8 mouse cellular contexts compared by ENCODE assay signal in the genomic region with DNA sequence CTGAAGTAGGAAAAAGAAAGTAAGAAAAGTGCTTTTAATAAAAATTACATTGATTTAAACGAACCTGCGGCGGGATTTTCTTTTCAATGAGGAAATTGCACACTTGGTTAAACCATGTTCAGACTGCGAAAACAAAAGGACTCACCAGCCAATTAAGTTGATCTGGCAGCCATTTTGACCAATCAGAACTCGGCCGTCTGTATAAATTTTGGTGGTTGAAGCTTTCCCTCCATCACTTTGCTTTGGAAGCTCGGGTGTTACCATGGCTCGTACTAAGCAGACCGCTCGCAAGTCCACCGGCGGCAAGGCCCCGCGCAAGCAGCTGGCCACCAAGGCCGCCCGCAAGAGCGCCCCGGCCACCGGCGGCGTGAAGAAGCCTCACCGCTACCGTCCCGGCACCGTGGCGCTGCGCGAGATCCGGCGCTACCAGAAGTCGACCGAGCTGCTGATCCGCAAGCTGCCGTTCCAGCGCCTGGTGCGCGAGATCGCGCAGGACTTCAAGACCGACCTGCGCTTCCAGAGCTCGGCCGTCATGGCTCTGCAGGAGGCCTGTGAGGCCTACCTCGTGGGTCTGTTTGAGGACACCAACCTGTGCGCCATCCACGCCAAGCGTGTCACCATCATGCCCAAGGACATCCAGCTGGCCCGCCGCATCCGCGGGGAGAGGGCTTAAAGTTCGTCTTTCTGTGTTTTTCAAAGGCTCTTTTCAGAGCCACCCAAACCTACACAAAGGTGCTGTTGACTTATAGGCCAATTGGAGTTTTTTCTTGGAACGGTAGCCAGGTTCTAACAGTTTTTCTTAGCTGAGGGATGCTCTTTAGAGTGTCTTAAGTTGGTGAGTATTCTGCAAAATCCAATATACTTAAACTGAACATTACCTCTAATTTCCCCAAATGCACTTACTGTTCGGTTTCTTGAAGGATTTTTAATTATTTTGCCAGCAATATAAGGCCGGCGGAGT. TPM values are rescaled to one million over a fixed set of nuclear protein-coding genes. Genes with fewer than 3 reads are reported as not detected.
DNase-seq lines count a peak whose midpoint lies in the region; ATAC-seq and TF ChIP-seq lines count a peak whose summit lies in the region.
"Not testable (repeated sequence)": the region's sequence is repeated elsewhere in the genome, so short reads cannot be mapped to it uniquely, and the experiment has no call there.

A gene (plus strand): TSS at position 263 of the 961 bp plus-strand sequence.

- H3K27ac ChIP-seq in bone marrow, adult 2 months (ENCODE audit: control insufficient read depth, insufficient read depth, low read depth, low read length, poor library complexity) = peak within 1 kb of the TSS; percentile 97
- peak within 1 kb of the TSS; percentile 93 for H3K27ac ChIP-seq in embryonic facial prominence, embryonic 14.5 days (replicated peaks; ENCODE audit: low read depth, low read length)
- peak within 1 kb of the TSS; percentile 95 for H3K27ac ChIP-seq in limb, embryonic 13.5 days
- peak within 1 kb of the TSS; percentile 91 for H3K27ac ChIP-seq in midbrain, embryonic 15.5 days
- H3K27ac ChIP-seq in spleen, adult 2 months (ENCODE audit: insufficient read depth, low read length) = peak within 1 kb of the TSS; percentile 79

- peak within 1 kb of the TSS; percentile 75 for H3K4me2 ChIP-seq in embryonic facial prominence, embryonic 14.5 days (ENCODE audit: low read depth, low read length)
- peak within 1 kb of the TSS; percentile 85 for H3K4me2 ChIP-seq in limb, embryonic 13.5 days (replicated peaks)
- peak within 1 kb of the TSS; percentile 78 for H3K4me2 ChIP-seq in midbrain, embryonic 15.5 days

- H3K9ac ChIP-seq in embryonic facial prominence, embryonic 14.5 days (ENCODE audit: low read depth, low read length) = peak within 1 kb of the TSS; percentile 73
- peak within 1 kb of the TSS; percentile 83 for H3K9ac ChIP-seq in limb, embryonic 13.5 days
- H3K9ac ChIP-seq in midbrain, embryonic 15.5 days = peak within 1 kb of the TSS; percentile 52

- WGBS in bone marrow, adult 2 months = 4% methylated on average over 34 of the region's 56 CpGs
- under 1% methylated on average over 20 of the region's 56 CpGs for WGBS in embryonic facial prominence, embryonic 14.5 days
- WGBS in limb, embryonic 13.5 days = under 1% methylated on average over 30 of the region's 56 CpGs
- under 1% methylated on average over 31 of the region's 56 CpGs for WGBS in midbrain, embryonic 15.5 days
- WGBS in spleen, adult 2 months = 3% methylated on average over 32 of the region's 56 CpGs

- peak; percentile 93; the same call in 1 of the 2 replicates for TF ChIP-seq POLR2A in bone marrow, adult 2 months (IDR thresholded peaks at IDR 0.05; ENCODE audit: borderline replicate concordance, control insufficient read depth, low read depth, low read length)
- peak; percentile 55 for TF ChIP-seq POLR2A in spleen, adult 2 months (IDR thresholded peaks at IDR 0.05; ENCODE audit: low read depth, low read length)

- TF ChIP-seq CTCF in bone marrow, adult 2 months (IDR thresholded peaks at IDR 0.05; ENCODE audit: control insufficient read depth, insufficient read depth, low read length); spleen, adult 2 months (IDR thresholded peaks at IDR 0.05; ENCODE audit: extremely low read depth, insufficient read depth, insufficient read length, insufficient replicate concordance): not testable (repeated sequence)

- H3K27me3 ChIP-seq in embryonic facial prominence, embryonic 14.5 days (replicated peaks; ENCODE audit: control insufficient read depth, insufficient read depth, low read length); limb, embryonic 13.5 days; midbrain, embryonic 15.5 days (replicated peaks); spleen, adult 2 months (ENCODE audit: control insufficient read depth, insufficient read depth, low read length): not testable (repeated sequence)

- ATAC-seq in embryonic facial prominence, embryonic 14.5 days (ENCODE audit: low read depth) = peak; percentile 42
- peak; percentile 42 for ATAC-seq in limb, embryonic 13.5 days (ENCODE audit: low FRiP score, low read depth)
- peak; percentile 45 for ATAC-seq in midbrain, embryonic 15.5 days (replicated peaks)

- DNase-seq in 416B (ENCODE audit: low read depth) = peak; percentile 99
- DNase-seq in embryonic facial prominence, embryonic 14.5 days (ENCODE audit: low spot score) = peak; percentile 97
- DNase-seq in heart, adult 8-10 months (ENCODE audit: low spot score) = peak; percentile 85
- DNase-seq in kidney, adult 9 months = peak; percentile 58
- peak; percentile 81 to 83 for DNase-seq in spleen, adult 2 months (ENCODE audit: low read depth in 1 of 2, low spot score in 2 of 2)

- not testable (repeated sequence) for H3K9me3 ChIP-seq in embryonic facial prominence, embryonic 14.5 days (ENCODE audit: control insufficient read depth, low read length); limb, embryonic 13.5 days; midbrain, embryonic 15.5 days

- peak within 1 kb of the TSS; percentile 82 for H3K4me3 ChIP-seq in bone marrow, adult 2 months (replicated peaks; ENCODE audit: control insufficient read depth, low read depth, low read length)
- peak within 1 kb of the TSS; percentile 48 for H3K4me3 ChIP-seq in embryonic facial prominence, embryonic 14.5 days (ENCODE audit: low read depth, low read length)
- H3K4me3 ChIP-seq in limb, embryonic 13.5 days = peak within 1 kb of the TSS; percentile 51
- H3K4me3 ChIP-seq in midbrain, embryonic 15.5 days = peak within 1 kb of the TSS; percentile 44
- H3K4me3 ChIP-seq in spleen, adult 2 months (ENCODE audit: extremely low read depth, insufficient read depth, insufficient read length) = peak within 1 kb of the TSS; percentile 50

- not testable (repeated sequence) for H3K36me3 ChIP-seq in embryonic facial prominence, embryonic 14.5 days (ENCODE audit: control insufficient read depth, insufficient read depth, low read length); limb, embryonic 13.5 days; midbrain, embryonic 15.5 days (replicated peaks); spleen, adult 2 months (ENCODE audit: control insufficient read depth, insufficient read depth, low read length)

- H3K4me1 ChIP-seq in bone marrow, adult 2 months (ENCODE audit: control insufficient read depth, insufficient read depth, low read length); spleen, adult 2 months (ENCODE audit: control insufficient read depth, insufficient read depth, insufficient read length): not testable (repeated sequence)
- H3K4me1 ChIP-seq in embryonic facial prominence, embryonic 14.5 days (ENCODE audit: control insufficient read depth, insufficient read depth, low read length) = peaks cover 27% of the 10 kb centered on the region
- H3K4me1 ChIP-seq in limb, embryonic 13.5 days = peaks cover 38% of the 10 kb centered on the region
- peaks cover 35% of the 10 kb centered on the region for H3K4me1 ChIP-seq in midbrain, embryonic 15.5 days

RNA-seq across cellular contexts. Expression of the gene that starts here (rescaled TPM):
- 49.7 and 178 TPM in 2 replicates for polyA plus RNA-seq in bone marrow, adult 2 months (2011; ENCODE audit: insufficient read depth, insufficient read length, low replicate concordance, missing spikeins)
- polyA plus RNA-seq in embryonic facial prominence, embryonic 14.5 days (2014; fragmentation: Nextera tagmentation; extraction: Ambion mirVana) = 9.5 and 9.6 TPM in 2 replicates
- total RNA-seq in heart, adult 8-10 months (2022) = 10 to 100 TPM in 2 of 4 experiments, 1 to 10 TPM in 2; 5.0 to 19.2 (median 10.1) TPM
- 22.6 and 23.4 TPM in 2 replicates for polyA plus RNA-seq in limb, embryonic 13.5 days (2015; fragmentation: Nextera tagmentation; extraction: Ambion mirVana)
- polyA plus RNA-seq in midbrain, embryonic 15.5 days (2015; fragmentation: Nextera tagmentation; extraction: Ambion mirVana) = 1.1 TPM in 1 of 2 replicates, not detected in the other
- polyA plus RNA-seq in spleen, adult 2 months (2012; rRNA removed) = 81.3 and 147 TPM in 2 replicates

Comparison
In these comparisons a context has a peak if more than half of its experiments do, and no peak if none do; other contexts are left out.
1. Peak in every context shown above with its lines: DNase-seq, ATAC-seq, H3K4me3 ChIP-seq and H3K27ac ChIP-seq.